Mouse (Mus musculus) spleen, postnatal 10 days (tissue): Measurements from ENCODE around the gene Fanca.

Experiments
- DNase-seq, 2 experiments: peaks; one replicate each; pipeline ENCODE4 v3.0.0; 2021 to 2022; ENCODE audit warnings: low spot score in 2 of 2

The Fanca gene

DNA sequence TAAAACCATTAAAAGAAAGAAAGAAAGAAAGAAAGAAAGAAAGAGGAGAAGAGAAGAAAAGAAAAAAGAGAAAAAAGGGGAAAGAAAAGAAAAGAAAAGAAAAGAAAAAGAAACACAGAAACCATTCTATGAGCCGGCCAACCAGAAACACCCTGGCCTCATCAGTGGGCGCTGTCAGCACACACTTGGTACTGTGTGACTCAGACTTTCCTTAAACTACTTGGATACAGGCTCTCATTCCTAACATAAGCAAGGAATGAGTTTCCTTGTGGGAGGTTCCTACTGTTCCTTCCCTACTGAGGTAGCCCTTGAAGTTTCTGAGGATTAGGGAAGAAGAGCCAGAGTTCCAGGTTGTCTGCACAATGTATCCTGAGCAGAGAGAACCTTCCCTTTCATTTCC, 12.9 kb upstream of the Fanca start:
- no peak for DNase-seq

DNA sequence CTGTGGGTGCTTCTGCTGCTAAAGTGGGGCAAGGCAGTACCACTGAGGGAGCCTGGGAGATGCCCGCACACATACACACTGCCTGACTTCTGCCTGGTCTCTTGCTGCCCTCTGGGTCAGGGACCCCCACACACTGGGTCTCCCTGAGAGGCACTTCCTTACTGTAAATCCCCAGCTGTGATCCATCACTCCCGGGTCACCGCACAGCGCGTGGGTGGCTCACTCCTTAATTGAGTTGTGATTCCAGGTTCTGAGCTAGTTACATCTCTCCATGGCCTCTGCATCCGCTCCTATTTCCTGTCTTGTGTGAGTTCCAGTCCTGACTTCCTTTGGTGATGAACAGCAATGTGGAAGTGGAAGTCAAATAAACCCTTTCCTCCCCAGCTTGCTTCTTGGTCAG, 12.3 kb upstream of the Fanca start:
- no peak for DNase-seq

DNA sequence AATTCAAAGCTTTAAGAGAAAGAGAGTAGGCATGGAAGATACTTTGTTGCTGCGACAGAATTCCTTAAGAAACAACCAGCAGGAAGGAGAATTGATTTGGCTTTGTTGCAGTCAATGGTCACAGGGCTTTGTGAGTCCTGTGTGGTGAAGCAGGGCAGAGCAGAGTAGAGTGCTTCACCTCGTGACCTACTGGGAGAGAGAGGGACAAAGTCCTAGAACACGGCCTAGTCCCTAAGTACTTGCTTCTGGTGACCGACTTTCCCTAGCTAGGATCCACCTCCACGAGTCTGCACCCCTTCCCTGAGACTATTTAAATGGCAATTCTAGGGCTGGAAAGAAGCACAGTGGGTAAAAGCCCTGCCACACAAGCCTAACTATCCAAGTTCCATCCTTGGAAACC, 11.6 kb upstream of the Fanca start:
- no peak for DNase-seq

DNA sequence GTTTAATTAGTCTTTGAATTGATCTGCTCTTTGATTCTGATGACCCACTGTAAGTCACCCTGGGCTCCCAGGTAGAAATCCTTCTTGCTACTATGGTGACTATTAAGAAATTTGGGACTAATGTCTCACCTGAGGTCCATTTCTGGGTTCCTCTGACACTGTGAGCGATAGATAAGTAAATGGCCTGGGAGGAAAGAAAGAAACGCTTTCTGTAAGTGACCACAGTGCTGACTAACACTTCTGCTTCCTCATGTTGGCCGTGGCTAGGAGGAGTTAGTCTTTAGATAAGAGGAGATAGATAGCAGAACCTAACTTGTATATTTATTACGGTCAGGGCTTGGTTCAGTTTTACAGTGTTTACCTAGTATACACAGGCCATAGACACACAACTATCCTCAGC, 11.0 kb upstream of the Fanca start:
- no peak for DNase-seq

DNA sequence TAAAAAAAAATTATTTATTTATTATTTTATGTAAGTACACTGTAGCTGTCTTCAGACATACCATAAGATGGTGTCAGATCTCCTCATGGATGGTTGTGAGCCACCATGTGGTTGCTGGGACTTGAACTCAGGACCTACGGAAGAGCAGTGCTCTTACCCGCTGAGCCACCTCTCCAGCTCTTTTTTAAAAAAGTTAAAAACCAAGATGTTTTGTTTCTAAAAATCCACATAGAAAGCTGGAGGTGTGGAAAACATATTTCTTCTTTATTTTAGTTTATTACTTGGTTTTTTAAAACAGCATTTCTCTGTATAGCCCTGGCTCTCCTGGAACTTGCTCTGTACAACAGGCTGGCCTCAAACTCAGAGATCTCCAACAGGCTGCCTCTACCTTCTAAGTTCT, 10.2 kb upstream of the Fanca start:
- no peak for DNase-seq

DNA sequence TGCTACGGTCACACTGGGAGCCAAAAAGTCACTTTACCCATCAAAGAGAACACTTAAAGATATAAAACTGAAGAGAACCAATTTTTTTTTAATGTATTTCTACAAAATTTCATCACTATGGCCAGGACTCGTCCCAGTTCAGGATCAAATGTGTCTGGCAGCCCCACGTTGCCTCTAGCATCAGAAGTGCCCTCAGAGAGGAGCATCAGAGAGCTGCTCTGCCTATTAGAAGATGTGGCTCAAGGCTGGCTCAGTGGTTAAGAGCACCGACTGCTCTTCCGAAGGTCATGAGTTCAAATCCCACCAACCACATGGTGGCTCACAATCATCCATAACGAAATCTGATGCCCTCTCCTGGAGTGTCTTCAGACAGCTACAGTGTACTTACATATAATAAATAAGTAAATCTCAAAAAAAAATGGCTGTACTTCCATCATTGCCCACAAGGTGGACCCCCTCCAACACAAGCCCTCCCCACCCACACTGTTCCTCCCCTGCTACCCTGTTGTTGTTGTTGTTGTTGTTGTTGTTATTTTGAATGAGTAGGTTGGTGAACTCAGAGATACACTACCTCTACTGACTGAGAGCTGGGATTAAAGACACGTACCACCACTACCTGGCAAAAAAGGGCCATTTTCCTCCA, 1.3 kb upstream of the Fanca start:
- DNase-seq: peak; percentile 36 to 64

DNA sequence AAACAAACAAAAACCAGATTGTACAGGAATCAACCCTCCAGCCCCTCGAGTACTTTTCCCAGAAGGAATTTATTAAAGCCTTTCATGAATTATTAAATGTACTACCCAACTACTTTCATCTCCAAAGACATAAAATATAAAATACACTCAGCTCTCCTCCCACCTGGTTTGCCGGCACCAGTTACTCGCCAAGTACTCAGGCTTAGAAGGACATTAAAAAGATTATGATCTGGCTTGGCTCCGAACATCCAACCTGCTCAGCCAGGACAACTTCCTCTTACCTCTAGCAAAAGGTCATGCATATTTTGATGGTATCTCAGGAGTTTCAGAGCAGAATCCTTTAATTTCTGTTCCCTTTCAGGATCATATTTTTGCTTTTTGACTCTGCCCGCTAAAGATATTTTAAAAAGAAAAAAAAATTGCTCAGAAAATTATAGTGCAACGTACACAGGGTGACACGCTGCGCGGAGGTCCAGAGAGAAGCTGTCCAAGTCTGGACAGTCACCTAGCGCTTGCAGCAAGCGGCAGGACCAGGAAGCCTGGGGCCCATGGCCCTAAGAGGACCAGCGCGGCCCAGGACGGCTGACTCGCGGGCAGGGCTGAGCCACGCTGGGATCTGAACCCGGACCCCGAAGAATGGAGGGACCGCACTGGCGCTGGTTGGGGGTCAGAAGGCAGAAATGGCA, 452 bp downstream of the Fanca start:
- no peak for DNase-seq

DNA sequence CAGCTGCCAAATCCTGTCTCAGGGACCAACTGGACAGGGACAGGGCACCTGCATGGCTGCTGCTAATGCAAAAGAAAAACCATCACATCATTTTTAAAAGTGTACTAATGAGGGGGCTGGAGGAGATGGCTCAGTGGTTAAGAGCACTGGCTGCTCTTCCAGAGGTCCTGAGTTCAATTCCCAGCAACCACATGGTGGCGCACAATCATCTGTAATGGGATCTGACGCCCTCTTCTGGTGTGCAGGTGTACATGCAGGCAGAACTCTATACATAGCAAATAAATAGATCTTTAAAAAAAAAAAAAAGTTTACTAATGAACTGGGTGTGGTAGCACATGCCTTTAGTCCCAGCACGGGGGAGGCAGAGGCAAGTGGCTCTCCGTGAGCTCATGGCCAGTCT, 9.6 kb downstream of the Fanca start:
- no peak for DNase-seq

DNA sequence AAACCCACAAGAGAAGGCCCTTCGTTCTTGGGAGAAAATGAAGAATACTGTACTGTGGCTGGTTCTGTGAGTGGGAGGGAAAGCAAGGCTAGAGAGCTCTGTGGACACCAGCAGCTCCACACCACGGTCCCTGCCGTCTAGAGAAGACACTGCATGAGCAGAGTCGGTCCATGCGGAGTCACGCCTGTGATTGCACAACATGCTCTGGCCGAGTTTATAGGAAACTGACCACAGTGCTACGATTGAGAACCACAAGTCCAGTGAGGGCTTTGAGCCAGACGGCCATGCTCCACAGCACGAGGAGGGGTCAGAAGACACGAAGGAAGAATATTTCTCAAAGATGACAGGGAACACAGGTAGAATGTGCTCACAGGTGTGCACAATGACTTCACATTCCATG, 20.1 kb downstream of the Fanca start:
- no peak for DNase-seq

DNA sequence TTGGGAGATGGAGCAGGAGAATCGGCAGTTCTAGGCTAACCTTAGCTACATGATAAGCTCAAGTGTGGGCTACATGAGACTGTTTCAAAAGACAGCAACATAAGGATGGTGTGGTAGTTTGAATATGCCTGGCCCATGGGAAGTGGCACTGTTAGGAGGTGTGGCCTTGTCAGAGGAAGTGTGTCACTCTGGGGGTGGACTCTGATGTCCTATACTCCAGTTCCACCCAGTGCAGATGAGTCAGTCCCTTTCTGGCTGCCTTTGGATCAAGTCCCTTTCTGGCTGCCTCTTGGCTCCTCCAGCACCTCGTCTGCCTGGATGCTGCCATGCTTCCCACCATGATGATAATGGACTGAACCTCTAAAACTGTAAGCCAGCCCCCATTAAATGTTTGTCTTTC, 25.6 kb downstream of the Fanca start:
- DNase-seq: no peak

DNA sequence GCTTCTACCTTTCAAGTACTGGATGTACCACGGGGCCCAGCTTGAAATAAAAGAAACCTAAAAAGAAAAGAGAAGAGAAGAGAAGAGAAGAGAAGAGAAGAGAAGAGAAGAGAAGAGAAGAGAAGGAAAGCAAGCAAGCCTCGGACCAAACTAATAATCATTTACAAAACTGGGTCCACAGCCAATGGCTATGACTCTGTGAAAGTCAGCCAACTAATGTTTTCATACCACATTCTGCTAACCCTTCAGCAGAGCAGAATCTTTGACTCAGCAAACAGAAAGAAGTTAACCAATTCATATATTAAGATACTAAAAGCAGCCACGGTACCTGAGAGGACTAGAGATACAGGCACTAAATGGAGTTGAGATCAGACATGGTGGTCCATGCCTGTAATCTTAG, 26.1 kb downstream of the Fanca start:
- no peak for DNase-seq

DNA sequence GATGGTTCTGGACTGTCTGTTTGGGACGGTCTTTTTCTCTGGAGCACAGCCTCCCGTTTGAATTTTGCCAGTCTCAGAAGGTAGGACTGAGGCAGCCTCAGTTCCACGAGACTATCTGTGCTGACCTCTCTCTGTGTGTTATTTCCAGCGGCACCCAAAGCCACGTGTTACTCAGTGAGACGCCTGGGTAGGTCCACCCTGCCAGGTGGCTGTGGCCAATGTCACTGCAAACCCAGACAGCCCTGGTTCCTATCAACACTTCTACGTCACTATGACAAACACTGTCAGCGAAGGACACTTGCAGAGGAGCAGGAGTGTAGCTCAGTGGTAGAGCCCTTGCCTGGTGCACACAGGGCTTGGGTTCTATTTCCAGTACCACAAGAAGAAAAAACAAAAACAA, 26.7 kb downstream of the Fanca start:
- DNase-seq: no peak

DNA sequence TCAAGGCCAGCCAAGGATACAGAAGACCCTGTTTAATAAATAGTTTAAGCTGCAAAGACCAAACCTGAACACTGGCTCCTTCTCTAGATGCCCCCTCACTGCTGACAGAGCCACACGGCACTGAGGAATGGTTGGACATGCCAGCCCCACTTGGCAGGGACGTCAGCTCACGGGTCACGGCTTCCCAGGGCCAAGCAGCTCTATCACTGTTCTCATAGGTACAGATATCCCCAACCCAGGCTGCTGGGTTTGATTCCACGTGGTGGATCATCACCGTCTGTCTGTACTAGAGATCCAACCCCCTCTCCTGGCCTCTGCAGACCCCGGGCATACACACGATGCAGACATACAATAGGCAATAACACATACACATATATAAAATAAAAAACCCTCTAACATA, 27.7 kb downstream of the Fanca start:
- DNase-seq: no peak

DNA sequence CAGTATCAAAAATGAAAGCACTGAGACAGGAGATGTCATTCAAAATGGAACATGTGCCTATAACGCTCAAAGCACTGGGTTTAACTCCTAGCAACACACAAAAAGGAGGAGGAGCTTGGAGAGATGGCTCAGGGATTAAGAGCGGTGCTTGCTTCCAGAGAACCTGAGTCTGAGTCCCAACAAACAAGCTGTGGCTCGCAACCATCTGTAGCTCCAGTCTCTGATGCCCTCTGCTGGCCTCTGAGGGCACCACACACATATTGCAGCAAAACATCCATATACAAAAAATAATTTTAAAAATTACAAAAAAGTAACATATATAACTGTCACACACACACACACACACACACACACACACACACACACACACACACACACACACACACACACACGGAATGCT, 28.2 kb downstream of the Fanca start:
- DNase-seq: peak; percentile 24 to 70

DNA sequence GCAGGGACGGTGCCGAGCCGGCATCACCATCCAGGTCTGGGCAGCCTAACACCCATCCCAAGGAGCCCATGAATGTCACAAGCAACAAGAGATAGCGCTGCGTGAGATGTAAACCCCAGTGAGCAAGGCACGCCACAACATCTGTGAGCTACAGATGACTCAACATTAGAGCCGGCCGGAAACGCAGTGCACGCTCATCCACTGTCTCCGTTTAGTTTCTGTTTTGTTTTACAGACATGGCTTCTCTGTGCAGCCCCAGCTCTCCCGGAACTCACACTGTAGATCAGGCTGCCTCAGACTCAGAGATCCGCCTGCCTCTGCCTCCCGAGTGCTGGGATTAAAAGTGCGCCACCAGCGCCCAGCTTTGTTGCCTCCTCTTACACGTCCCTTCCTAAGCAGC, 31.0 kb downstream of the Fanca start:
- DNase-seq: no peak

DNA sequence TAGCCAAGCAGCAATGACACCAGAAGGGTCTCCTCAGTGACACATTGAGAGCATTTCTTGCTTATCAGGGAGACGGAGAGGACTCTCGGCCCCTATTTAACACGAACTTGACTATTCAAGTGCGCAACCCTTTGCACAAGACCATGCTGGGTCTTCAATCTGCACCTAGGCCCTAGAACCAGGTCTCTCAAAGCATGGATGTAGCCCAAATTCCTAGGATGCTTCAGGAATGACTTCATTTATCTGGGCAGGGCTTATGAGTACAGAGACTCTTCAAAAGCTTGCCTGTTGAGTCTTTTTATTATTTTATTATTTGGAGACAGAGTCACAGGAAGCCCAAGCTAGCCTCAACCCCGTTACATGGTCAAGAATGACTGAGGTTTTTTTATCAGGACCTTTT, 33.9 kb downstream of the Fanca start:
- no peak for DNase-seq

DNA sequence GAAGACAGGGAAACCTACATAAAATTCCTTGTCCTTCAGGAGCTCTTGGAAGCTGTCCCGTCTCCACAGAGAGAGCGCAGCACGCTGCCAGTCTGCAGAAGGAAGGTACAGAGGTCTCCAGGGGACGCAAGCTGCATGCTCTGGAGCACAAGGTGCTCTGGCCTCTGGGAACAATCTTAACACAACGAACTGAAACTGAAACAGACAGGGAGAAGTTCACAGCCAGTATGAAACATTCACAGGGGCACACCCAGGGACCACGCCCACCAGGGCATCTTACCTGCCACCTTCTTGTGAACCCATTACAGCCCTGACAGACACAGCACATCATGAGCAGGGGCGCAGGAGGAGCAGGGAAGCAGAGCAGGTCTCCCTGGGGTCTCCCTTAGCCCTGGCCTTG, 34.4 kb downstream of the Fanca start:
- DNase-seq: peak; percentile 17 to 51

DNA sequence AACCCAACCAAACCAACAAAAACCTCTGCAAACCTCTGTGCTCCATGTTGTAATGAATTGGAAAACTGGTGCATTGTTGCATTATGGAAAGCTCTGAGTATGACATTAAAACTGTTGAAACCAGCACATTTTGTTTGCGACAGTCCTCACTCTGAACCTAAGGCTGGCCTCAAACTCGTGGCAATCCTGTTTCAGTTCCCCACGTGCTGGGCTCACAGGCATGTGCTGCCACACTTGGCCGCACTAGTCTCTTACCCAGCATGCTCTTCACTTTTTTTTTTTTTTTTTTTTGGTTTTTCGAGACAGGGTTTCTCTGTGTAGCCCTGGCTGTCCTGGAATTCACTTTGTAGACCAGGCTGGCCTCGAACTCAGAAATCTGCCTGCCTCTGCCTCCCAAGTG, 35.4 kb downstream of the Fanca start:
- peak in 1 of 2 experiments; percentile 40 for DNase-seq

DNA sequence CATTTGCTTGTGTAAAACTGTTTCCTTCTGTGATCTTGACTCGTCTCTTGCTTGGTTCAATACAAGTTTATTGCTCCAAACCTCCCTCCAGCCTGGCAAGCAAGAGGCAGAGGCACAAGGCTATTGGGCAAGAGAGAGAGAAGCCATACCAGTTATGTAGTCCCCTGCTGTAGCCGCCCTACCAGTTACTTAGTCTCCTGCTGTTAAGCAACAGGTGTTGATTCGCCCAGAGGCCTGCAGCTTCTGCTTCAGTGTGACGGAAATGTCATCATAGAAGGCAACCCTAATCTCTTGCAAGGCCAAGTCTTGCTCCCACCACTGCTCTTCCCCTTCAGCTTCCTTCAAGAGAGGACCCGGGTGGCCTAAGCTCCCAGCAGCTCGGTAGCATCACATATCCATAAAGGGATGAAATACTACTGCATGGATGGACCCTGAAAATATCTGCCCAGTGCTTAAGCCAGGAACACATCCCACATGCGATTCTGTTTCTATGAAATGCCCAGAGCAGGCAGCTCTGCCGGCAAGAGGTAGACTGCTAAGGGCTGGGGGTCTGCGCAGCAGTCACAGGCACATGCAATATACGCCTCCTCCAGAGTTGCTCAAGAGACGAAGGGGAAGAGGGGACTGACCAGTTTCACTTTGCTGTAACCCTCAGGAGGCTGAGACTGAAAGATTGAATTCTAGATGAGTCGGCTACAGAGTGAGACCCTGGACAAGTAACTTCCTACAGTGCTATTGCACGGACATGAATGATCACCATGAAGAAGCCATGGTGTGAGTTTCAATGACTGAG, 37.9 kb downstream of the Fanca start:
- DNase-seq: no peak

DNA sequence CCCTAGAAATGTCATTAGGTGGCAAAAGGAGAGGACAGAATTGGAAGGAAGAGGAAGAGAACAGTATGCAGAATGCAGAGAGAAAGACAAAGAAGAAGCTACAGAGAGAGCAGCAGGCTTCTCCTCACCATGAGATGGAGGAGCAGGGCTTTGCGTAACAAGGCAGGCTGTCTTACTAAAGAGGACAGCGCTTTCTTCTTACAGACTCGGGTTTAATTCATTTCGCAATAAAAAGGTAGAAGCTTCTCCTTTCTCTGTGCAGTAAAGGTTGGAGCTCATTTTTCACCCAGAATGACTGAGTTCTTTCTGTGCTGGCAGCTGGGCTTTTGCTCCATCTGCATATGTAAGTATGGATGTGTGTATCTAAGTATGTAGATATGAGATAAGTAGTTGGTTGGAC, 38.5 kb downstream of the Fanca start:
- no peak for DNase-seq

DNA sequence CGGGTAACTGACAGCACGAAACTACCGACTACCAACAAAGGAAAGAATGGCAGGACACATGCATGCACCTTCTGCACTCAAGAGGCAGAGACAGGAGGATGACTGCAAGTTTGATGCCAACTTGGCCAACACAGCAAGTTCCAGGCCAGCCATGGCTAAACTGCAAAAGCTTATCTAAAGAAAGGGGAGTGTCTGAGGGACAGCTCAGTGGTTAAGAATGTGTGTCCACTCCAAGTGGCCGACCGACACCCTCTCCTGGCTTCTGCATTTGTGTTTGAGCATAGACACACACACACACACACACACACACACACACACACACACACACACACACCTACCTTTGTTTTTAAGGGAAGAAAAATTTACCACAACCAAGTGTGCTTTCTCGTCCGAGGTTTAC, 39.9 kb downstream of the Fanca start:
- no peak for DNase-seq

DNA sequence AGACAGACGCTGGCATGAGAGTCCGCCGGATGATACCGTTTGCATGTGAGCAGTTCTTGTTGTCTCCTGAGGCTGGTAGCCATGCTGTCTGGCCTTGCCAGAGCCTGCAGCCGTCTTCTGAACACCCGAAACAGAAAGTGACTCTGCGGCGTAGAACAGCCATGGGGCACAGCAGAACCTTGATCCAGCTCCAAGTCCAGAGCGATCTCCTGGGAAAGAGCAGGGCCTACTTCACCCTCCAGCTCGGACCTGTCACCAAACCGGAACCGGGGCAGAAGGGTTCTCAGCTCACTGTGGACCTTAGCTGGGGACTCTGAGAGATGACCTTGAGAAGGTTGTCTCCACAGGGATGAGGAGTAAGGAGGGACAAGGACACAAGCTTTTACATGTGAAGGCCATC, 43.3 kb downstream of the Fanca start:
- DNase-seq: no peak

DNA sequence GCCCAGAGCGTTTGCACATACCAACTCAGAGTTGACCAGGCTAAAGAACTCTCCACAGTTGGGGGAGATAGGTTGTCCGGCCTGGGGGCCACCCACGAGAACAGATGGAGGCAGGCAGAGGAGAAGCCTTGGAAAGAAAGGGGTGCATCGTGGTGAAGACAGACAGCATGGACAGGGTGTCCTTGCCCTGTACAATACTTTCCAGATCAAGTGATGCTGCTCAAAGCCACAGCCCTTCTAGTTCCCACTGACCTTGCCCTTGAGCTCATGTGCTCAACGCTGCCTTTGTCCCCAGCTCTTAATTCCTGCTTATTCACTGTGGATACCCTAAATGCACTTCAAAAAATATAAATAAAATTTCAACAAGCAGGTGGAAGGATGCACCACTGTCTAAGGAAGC, 43.9 kb downstream of the Fanca start:
- no peak for DNase-seq
